Mouse (Mus musculus) hematopoietic stem cell, adult 5-6 weeks (primary cell): ENCODE measurements around the gene Lztr1. TPM values are rescaled to one million over a fixed set of nuclear protein-coding genes. Genes with fewer than 3 reads are reported as not detected.

ENCODE experiments used
- total RNA-seq: library from RNA; stranded (forward); fragments of 172-1452, 232-1000 nt; gene quantifications from 2 replicates; pipeline ENCODE4 v1.2.3, GENCODE M21; 2017

Lztr1 gene
- total RNA-seq, 1 experiment from 2014 or later: 60.6 TPM

Other genes with a start within 250 kb of the Lztr1 start
- 12.4 and 27.3 TPM in 2 replicates for gene Tmem191c, start 232.6 kb upstream of the Lztr1 start, total RNA-seq
- gene Serpind1, start 177.3 kb upstream of the Lztr1 start, total RNA-seq: not detected in 2 replicates
- gene Snap29, start 102.7 kb upstream of the Lztr1 start, total RNA-seq: 19.8 and 23.1 TPM in 2 replicates
- gene Pi4ka, start 102.4 kb upstream of the Lztr1 start, total RNA-seq: 42.2 and 46.0 TPM in 2 replicates
- 27.4 and 35.1 TPM in 2 replicates for gene Crkl, start 56.7 kb upstream of the Lztr1 start, total RNA-seq
- 0.05 TPM in 1 of 2 replicates, not detected in the other for gene Aifm3, start 19.1 kb upstream of the Lztr1 start, total RNA-seq
- gene Thap7, start 22.4 kb downstream of the Lztr1 start, total RNA-seq: 21.2 and 55.7 TPM in 2 replicates
- 0.13 and 0.45 TPM in 2 replicates for gene Lrrc74b, start 52.6 kb downstream of the Lztr1 start, total RNA-seq
- 0.69 and 1.4 TPM in 2 replicates for gene P2rx6, start 53.2 kb downstream of the Lztr1 start, total RNA-seq
- gene Slc7a4, start 74.5 kb downstream of the Lztr1 start, total RNA-seq: 9.2 and 9.7 TPM in 2 replicates
- gene Smpd4, start 110.7 kb downstream of the Lztr1 start, total RNA-seq: 32.3 and 45.2 TPM in 2 replicates
- gene Ccdc74a, start 137.8 kb downstream of the Lztr1 start, total RNA-seq: not detected in 2 replicates
- 27.4 and 31.3 TPM in 2 replicates for gene Med15, start 224.2 kb downstream of the Lztr1 start, total RNA-seq